Mouse (Mus musculus) kidney, postnatal 25 days (tissue): Measurements from ENCODE around the gene Bnipl.

Experiments used
- DNase-seq, 2 experiments: peaks; one replicate each; pipeline ENCODE4 v3.0.0; 2021; ENCODE audit warnings: mixed read lengths in 2 of 2

Bnipl gene

DNA sequence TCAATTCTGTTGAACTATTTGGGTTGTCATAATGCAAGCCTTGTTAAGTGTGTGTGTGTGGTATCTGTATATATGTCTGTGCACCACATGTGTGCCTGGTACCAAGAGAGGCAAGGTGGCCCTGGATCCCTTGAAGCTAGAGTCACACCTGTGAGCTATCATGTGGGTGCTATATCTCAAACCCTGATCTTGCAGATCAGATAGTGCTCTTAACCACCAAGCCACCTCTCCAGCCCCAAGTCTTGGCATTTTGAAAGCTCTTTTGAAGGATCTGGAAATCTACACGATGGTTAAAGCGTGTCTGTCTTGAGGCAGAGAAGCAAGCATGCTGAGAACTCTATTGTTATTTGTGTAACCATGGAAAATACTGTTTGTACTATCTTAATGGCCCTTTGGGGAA is 40.4 kb downstream of the Bnipl start:
- DNase-seq, result no peak

DNA sequence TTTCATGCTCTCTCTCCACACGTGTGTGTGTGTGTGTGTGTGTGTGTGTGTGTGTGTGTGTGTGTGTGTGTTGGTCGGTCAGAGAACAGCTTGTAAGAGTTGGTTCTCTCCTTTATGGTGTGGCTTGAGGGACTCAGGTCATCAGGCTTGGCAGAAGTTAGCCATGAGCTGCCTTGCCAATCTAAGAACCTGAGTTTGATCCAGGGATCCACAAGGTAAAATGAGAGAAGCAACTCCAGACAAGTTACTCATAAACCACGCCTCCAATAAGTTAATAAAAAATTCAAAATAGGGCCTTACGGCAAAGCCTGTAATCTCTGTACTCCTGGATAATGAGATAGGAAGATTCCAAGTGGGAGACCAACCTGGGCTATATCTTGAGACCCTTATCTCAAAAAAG is 42.7 kb downstream of the Bnipl start:
- DNase-seq, result no peak

DNA sequence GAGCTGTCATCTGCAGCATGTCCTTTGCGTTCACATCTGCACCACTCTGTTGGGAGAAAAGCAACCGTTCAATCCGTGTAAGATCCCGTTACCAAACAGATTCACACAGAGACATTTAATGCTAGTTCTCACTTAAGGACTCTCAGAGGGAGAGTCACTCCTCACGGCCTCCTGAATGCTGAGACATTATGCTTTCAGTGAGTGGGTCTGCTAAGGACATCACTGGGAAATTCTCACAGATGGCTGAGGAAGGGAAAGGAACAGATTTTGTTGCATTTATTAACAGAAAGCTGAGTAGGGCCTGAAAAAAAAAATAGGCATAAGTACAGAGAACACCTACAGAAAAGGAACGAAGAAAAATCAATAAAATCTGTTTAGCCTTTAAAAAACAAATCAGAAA is 47.1 kb downstream of the Bnipl start:
- no peak for DNase-seq

DNA sequence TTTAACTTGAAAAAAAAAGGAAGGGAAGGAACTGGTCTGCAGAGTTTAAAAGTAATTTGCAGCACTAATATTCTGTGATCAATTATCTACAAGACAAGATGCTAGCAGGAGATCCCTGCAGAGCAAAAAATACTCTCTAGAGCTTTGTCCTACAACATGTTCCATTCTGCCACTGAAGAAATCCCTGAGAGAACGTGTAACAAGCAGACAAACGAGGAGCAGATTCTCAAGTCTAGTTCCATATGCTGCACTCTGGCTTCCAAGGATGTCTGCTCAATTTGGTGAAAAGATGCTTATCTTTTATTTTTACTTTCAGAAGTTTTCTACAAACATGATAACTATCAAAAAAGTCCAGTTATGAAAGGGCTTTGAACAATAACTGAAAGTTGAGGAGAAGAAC is 50.4 kb downstream of the Bnipl start:
- no peak for DNase-seq

DNA sequence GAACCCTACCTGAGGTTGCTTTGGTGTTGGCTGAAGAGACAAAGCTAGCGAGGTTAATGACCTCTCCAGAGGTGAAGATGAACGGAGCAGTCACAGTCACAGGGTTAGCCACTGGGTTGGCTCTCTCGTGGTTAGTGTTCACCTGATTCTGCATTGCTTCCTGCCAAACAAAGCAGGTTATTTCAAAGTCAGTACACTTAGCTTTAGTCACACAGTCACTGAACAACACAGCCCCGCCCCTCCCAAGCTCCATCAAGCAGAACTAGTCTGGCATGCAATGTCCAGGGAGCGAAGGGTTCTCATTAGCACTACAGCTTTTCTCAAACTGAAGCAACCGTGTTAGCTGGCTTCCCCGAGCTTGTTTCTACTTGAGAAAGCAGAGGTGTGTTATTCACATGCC is 50.9 kb downstream of the Bnipl start:
- DNase-seq, result peak; percentile 93 to 96

DNA sequence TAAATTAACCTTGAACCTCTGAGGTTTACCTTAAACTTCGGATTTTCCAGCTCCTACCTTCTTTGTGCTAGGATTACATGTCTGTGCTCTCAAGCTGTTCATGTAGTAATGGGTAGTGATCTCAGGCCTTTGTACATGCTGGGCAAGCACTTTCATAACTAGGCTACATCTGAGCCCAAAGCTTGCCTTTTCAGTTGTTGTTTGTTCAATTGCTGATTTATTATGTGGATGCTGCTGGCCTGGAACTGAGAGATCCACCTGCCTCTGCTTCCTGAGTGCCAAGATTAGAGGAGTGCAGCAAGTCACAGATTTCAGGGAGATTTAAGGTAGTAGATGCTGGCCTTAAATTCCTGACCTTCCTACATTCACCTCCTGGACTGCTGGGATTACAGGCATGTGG is 51.9 kb downstream of the Bnipl start:
- DNase-seq, result no peak

DNA sequence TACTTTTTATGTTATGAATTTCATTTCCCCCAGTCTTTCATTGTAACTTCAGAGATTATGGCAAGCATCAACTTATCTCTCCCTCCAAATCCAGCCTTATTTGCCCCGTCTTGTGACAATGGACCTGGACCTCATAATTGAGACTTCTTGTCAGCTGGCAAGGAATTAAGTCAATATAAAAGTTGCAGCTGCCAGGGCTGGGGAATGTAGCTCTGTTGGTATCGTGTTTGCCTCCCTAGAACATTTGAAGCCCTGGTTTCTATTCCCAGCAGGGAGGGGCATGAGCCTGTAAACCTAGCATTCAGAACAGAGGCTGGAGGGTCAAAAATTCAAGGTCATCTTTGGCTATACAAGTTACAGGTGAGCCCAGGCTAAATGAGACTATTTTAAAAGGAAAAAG is 55.2 kb downstream of the Bnipl start:
- DNase-seq, result no peak

DNA sequence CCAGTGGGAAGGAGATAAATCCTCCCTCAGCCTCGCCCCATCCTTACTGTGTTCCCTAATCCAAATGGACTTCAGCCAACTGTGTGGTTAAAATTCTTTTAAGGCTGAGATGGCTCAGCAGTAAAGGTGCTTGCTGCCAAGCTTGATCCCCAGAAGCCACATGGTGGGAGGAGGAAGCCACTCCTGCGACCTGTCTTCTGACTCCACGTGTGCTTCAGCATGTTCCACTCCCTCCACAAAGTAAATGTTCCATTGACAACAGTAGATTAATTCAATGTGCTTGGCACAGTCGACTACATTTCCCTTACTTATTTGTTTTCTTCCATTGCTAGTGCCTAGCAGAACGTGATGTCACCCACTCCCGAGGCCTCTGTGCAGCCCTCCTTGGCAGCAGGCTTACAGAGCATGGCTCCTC is 56.3 kb downstream of the Bnipl start:
- peak; percentile 31 to 69 for DNase-seq
